Mouse (Mus musculus) hindbrain, postnatal 0 days (tissue): ENCODE measurements around the gene Tacc2. TPM values are rescaled to one million over a fixed set of nuclear protein-coding genes. Genes with fewer than 3 reads are reported as not detected.

ENCODE experiments used
- ATAC-seq: fragments of 200-750 bp; cut with Nextera tagmentation; 2 replicates; pipeline ENCODE4 v1.8.0; 2017; ENCODE audit warnings: mild to moderate bottlenecking, moderate TSS enrichment, moderate library complexity
- DNase-seq: peaks from one replicate; pipeline ENCODE4 v3.0.0-alpha.2; 2015; ENCODE audit warnings: low spot score
- H3K27ac ChIP-seq: fragments of 300-500 bp; sonication (generic); 2 replicates; pipeline ENCODE4 v1.5.1; 2014; ENCODE audit warnings: mild to moderate bottlenecking
- H3K27me3 ChIP-seq: fragments of 300-500 bp; sonication (generic); 2 replicates; pipeline ENCODE4 v1.6.1; 2014; ENCODE audit warnings: low read length, mixed read lengths; ENCODE audit not compliant: insufficient read depth
- H3K36me3 ChIP-seq: fragments of 300-500 bp; sonication (generic); 2 replicates; pipeline ENCODE4 v1.6.1; 2014; ENCODE audit warnings: low read length, mixed read lengths; ENCODE audit not compliant: insufficient read depth
- H3K4me1 ChIP-seq: fragments of 300-500 bp; sonication (generic); 2 replicates; pipeline ENCODE4 v1.6.1; 2014; ENCODE audit warnings: antibody characterized with exemption, low read length, mixed read lengths; ENCODE audit not compliant: insufficient read depth
- H3K4me2 ChIP-seq: fragments of 300-500 bp; sonication (generic); 2 replicates; pipeline ENCODE4 v1.6.1; 2014; ENCODE audit warnings: low read depth, mild to moderate bottlenecking, low read length, moderate library complexity, mixed read lengths
- H3K4me3 ChIP-seq: fragments of 300-500 bp; sonication (generic); 2 replicates; pipeline ENCODE4 v1.5.1; 2014; ENCODE audit warnings: low read length
- H3K9ac ChIP-seq: fragments of 300-500 bp; sonication (generic); replicated peaks from 2 replicates; pipeline ENCODE4 v1.6.1; 2014; ENCODE audit warnings: mild to moderate bottlenecking, low read length, moderate library complexity, mixed read lengths
- H3K9me3 ChIP-seq: fragments of 300-500 bp; sonication (generic); 2 replicates; pipeline ENCODE4 v1.6.1; 2016; ENCODE audit warnings: low read length, mixed read lengths
- CTCF ChIP-seq: IDR thresholded peaks from 2 replicates; pipeline ENCODE4 v1.5.1; 2016; ENCODE audit warnings: antibody characterized with exemption, control low read depth, low read depth
- WGBS: fragments of 180-500 bp; shearing (Covaris S2); extraction: QIAGEN DNeasy Blood & Tissue Kit; methylation state at CpG from one replicate; pipeline ENCODE4 v1.1.7; 2014; 5-methylcytosine and 5-hydroxymethylcytosine counted together
- polyA plus RNA-seq: library from polyadenylated mRNA; unstranded; fragments of >200 nt; fragmentation: Nextera tagmentation; extraction: Ambion mirVana; gene quantifications from 2 replicates; pipeline ENCODE4 v1.2.1, GENCODE M21; 2015
- total RNA-seq: library from RNA; depleted of rRNA; stranded (reverse); fragments of >200 nt; gene quantifications from 2 replicates; pipeline ENCODE4 v1.2.3, GENCODE M21; 2014

Gene Tacc2
- total and polyA plus RNA-seq, 2 experiments from 2014 or later: 38.4 to 51.8 TPM

- no peaks in the 10 kb centered on the region for H3K4me1 ChIP-seq
- H3K27ac ChIP-seq: no peak overlapping the region
- no peaks in the 10 kb centered on the region for H3K9me3 ChIP-seq
- H3K4me3 ChIP-seq: no peak overlapping the region
- no peak for TF ChIP-seq CTCF
- H3K36me3 ChIP-seq: no peaks in the 10 kb centered on the region
- no peak overlapping the region for H3K4me2 ChIP-seq
- no peaks in the 10 kb centered on the region for H3K27me3 ChIP-seq
- no peak overlapping the region for H3K9ac ChIP-seq
- DNase-seq (no peak), ATAC-seq (no peak)
- 84% methylated on average over 4 of the region's 4 CpGs for WGBS
Observed at GRCm38 (mm10) chr7:130800681-130801080, 223.4 kb downstream of the Tacc2 start.

DNA sequence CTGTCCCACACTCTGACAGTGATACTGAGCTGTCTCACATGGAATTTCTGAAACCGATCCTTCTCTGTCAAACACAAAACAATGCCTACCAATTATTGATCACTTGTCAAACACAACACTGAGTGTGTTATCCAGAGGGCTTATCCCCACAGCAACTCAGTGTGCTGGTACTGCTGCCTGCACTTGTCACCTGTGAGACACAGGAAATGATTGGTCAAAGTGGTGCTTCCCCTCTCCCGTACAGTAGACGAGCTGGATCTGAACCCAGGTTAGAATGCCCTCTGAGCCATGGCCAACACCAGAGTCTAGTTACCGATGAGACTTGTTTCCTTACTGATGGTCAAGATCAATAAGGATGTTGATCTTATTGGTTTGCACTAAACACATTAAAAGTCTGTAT, 224.6 kb downstream of the Tacc2 start:
- H3K4me2 ChIP-seq: no peak overlapping the region
- DNase-seq (no peak), ATAC-seq (no peak)
- no peak for TF ChIP-seq CTCF
- 94% methylated on average over 4 of the region's 4 CpGs for WGBS
- H3K27ac ChIP-seq: no peak overlapping the region
- H3K27me3 ChIP-seq: no peaks in the 10 kb centered on the region
- H3K4me3 ChIP-seq: no peak overlapping the region
- H3K36me3 ChIP-seq: no peaks in the 10 kb centered on the region
- H3K9me3 ChIP-seq: no peaks in the 10 kb centered on the region
- no peak overlapping the region for H3K9ac ChIP-seq
- no peaks in the 10 kb centered on the region for H3K4me1 ChIP-seq

- no peak overlapping the region for H3K4me3 ChIP-seq
- H3K4me1 ChIP-seq: no peaks in the 10 kb centered on the region
- H3K9ac ChIP-seq: no peak overlapping the region
- no peak overlapping the region for H3K27ac ChIP-seq
- H3K4me2 ChIP-seq: no peak overlapping the region
- TF ChIP-seq CTCF: no peak
- no peaks in the 10 kb centered on the region for H3K36me3 ChIP-seq
- ATAC-seq: no peak
- no peaks in the 10 kb centered on the region for H3K27me3 ChIP-seq
- no peak for DNase-seq
- 56% methylated on average over 8 of the region's 8 CpGs for WGBS
- no peaks in the 10 kb centered on the region for H3K9me3 ChIP-seq
Observed at GRCm38 (mm10) chr7:130803251-130803825, 226.1 kb downstream of the Tacc2 start.

DNA sequence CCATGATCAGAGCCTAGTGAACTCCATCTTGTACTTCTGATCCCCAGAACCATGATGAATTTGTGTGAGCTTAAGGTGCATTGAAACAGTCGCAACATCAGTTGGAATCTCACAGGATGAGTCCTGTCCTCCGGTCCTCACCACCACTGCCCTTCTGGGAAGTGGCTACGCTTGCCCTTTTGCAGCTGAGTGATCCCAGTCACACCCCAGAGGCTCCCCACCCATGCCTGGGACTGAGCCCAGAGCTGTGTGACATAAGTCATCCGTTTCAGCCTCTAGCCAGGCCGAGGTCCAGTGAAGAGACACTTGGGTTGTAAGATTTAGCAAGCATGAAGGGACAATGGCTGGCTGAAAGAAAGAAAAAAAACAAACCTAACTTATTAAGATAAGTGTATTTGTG, 227.8 kb downstream of the Tacc2 start:
- no peaks in the 10 kb centered on the region for H3K9me3 ChIP-seq
- no peaks in the 10 kb centered on the region for H3K36me3 ChIP-seq
- DNase-seq: no peak
- no peak for TF ChIP-seq CTCF
- no peaks in the 10 kb centered on the region for H3K4me1 ChIP-seq
- no peak overlapping the region for H3K9ac ChIP-seq
- H3K27ac ChIP-seq: no peak overlapping the region
- no peak for ATAC-seq
- WGBS: 77% methylated on average over 5 of the region's 5 CpGs
- no peak overlapping the region for H3K4me2 ChIP-seq
- no peak overlapping the region for H3K4me3 ChIP-seq
- no peaks in the 10 kb centered on the region for H3K27me3 ChIP-seq

DNA sequence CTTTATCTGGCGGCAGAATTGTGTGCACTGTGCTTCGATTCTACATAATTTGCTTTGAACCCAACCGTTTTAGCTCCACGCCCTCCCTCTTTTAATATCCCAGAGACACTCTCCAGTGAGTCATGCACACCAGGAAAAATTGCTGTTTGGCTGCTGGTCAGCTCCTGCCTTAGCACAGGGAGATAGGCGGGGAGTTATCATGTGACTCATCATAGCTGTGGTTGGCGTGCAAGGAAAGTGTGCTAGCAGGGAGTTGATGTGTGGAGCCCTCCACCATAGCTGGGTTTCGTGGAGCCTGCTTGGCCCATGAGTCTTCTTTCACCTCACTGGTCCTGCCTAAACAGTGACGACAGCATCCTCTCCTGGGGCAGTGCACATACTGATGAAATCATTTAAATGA, 230.5 kb downstream of the Tacc2 start:
- Histone ChIP-seq H3K36me3 (no peaks in the 10 kb centered on the region), H3K9me3 (no peaks in the 10 kb centered on the region), H3K27ac (no peak overlapping the region), H3K4me3 (no peak overlapping the region), H3K27me3 (no peaks in the 10 kb centered on the region), H3K4me1 (no peaks in the 10 kb centered on the region), H3K4me2 (no peak overlapping the region), H3K9ac (no peak overlapping the region)
- TF ChIP-seq CTCF: no peak
- DNase-seq: peak; percentile 11
- no peak for ATAC-seq
- 54% methylated on average over 8 of the region's 8 CpGs for WGBS

DNA sequence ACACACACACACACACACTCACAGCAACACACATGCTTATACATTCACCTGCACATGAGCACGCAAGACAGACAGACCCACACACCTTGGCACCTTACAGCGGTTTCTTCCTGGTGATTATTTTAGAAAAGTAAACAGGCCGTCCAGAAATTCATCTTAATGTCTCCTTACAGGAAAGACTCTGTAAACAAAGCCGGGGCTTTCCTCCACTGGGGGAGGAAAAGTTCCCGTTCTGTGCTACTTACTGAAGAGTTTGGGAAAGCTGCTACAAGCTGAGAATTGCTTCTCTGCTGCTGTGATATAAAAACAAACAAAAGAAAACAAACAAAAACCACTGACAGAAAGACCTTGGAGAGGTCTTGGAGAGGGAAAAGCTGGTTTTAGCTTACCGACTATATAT, 231.5 kb downstream of the Tacc2 start:
- no peak for DNase-seq
- no peak overlapping the region for H3K27ac ChIP-seq
- no peak for TF ChIP-seq CTCF
- H3K4me1 ChIP-seq: no peaks in the 10 kb centered on the region
- no peaks in the 10 kb centered on the region for H3K36me3 ChIP-seq
- no peaks in the 10 kb centered on the region for H3K27me3 ChIP-seq
- H3K9me3 ChIP-seq: no peaks in the 10 kb centered on the region
- no peak overlapping the region for H3K9ac ChIP-seq
- no peak for ATAC-seq
- WGBS: 75% methylated on average over 6 of the region's 6 CpGs
- H3K4me2 ChIP-seq: no peak overlapping the region
- no peak overlapping the region for H3K4me3 ChIP-seq

GRCm38 (mm10) chr7:130810238-130810637, 233.0 kb downstream of the Tacc2 start:
- no peaks in the 10 kb centered on the region for H3K4me1 ChIP-seq
- no peak for DNase-seq
- no peak overlapping the region for H3K4me2 ChIP-seq
- H3K9me3 ChIP-seq: no peaks in the 10 kb centered on the region
- H3K27ac ChIP-seq: no peak overlapping the region
- H3K4me3 ChIP-seq: no peak overlapping the region
- no peak for ATAC-seq
- no peak for TF ChIP-seq CTCF
- H3K36me3 ChIP-seq: no peaks in the 10 kb centered on the region
- no peak overlapping the region for H3K9ac ChIP-seq
- 83% methylated on average over 4 of the region's 4 CpGs for WGBS
- H3K27me3 ChIP-seq: no peaks in the 10 kb centered on the region
